Mouse (Mus musculus) adrenal gland, postnatal 36 days (tissue): ENCODE measurements around the gene Olfr125. TPM values are rescaled to one million over a fixed set of nuclear protein-coding genes. Genes with fewer than 3 reads are reported as not detected.

Source experiments
- DNase-seq, 2 experiments: peaks; one replicate each; pipeline ENCODE4 v3.0.0; 2021; ENCODE audit warnings: mixed read lengths in 1 of 2
- long read RNA-seq, 2 experiments: library from polyadenylated mRNA; stranded (forward); transcript quantifications; one replicate each; pipeline ENCODE4 v2.0.0; 2021; ENCODE audit warnings: borderline sequencing depth in 2 of 2
- total RNA-seq, 2 experiments: library from RNA; stranded (reverse); gene quantifications; 2 replicates each; pipeline ENCODE4 v1.2.3; 2021

Gene Olfr125
- not detected for total RNA-seq
- long read RNA-seq, experiment 1 = 0 reads
- long read RNA-seq, experiment 2 = 0 reads

- no peak for DNase-seq
These were observed at the start of gene Olfr125 for GRCm38 (mm10) chr17:37832649-37833048. Gene Olfr125 (plus strand): TSS chr17:37832949.

- DNase-seq = no peak
These were observed 39.5 kb upstream of the Olfr125 start, which contains the start of gene Olfr123 for GRCm38 (mm10) chr17:37793229-37793628. Gene Olfr123 (plus strand): TSS chr17:37793529.

DNA sequence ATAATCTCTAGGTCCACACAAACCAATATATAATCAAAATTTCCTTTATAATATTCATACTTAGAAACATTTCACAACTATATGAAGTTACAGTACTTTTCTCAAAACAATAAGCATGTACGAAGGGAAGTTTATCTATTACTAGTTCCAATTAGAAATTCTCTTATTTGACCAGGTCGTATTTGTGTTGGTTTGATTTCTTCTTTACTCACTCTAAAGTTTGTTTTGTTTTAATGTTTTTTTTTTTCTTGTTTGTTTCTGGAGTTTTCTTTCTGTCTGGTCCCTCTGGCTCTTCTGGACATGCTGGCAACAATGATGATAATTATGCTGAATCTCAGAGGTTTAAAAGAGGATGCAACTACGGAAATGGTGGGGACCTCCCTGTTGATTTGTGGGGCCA is 33.2 kb upstream of the Olfr125 start, which contains the start of gene Olfr124:
Gene Olfr124, plus strand, starts transcription at position 301 of the 400 bp plus-strand sequence.
- DNase-seq = no peak

DNA sequence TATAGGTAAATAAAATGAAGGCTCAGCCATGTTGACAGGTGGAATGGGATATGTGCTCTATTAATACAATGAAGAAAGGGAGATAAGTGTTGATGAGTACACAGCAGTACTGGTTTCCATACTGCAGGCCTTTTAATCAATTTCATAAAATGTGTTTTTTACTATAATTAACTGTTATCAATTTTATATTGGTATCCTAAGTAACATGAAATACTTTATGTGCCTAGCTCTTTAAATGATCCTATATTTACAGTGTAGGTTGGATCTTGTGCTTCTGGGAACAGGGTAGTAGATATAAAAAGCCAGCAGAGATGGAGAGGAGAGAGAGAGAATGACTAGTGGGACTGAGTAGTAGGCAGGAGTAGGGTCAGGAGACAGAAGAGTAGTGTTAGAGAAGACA is 14.4 kb downstream of the Olfr125 start, which contains the start of gene Olfr126:
Gene Olfr126, plus strand, starts transcription at position 301 of the 400 bp plus-strand sequence.
- DNase-seq = no peak

DNA sequence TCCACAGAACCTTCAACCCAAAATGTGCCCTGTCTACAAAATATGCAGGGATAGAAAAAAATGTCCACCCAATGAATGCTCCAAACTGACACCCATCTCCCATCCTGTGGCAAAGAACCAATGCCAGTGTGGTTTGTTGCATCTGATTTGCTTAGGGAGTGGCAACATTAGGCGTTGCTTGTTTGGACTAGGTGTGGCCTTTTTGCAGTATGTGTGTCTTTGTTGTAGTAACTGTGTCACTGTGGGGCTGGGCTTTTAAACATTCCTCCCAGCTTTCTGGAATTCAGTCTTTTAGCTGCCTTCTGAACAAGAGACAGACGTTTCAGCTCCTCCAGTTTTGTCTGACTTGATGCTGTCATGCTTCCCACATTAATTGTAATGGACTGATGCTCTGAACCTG is 31.2 kb downstream of the Olfr125 start:
- no peak for DNase-seq

DNA sequence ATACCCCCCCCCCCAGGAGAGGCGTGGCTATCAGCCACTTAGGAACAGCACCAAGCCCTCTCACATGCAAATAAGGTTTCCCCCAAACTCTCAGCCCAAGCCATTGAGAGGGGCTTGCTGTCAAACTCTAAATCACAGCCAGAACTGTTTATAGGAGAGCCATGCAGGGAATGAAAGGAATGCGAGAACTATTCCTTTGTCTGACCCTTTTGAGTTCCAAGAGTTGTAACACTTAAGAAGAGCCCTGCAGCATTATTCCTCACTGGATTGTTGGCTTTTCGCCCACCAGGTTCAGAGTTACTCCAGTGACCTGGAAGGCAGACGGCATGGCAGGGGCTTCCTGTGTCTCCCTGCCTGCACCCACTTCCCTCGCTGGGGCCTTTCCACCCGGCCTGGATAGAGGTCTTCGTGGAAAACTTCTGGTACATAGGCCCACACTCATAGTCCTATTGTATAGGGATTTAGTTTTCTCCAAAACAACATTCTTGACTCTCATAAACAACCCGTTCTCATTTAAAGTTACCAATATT is 37.0 kb downstream of the Olfr125 start:
- no peak for DNase-seq

DNA sequence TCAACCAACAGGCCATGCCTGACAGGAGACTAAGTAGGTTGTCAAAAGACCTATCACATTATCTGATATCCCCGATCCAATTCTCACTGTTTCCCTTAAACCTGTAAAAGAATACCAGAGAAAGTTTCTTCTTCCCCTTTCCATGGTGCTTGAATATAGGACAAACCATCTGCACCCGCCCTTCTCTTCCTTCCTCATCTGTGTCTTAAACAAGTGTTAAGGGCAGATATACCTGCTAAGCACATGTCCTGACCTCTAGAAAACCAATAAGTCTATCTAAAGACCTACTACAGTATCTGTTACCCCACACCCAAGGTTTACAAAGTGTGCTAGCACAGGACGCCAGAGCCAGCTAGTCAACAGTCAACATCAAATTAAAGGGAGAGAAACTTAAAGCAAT is 41.1 kb downstream of the Olfr125 start:
- no peak for DNase-seq

Other genes with a start within 250 kb of the Olfr125 start
- not detected for gene Olfr114, start 240.2 kb upstream of the Olfr125 start, total RNA-seq
- not detected for gene Olfr115, start 205.8 kb upstream of the Olfr125 start, total RNA-seq
- not detected for gene Olfr116, start 205.8 kb upstream of the Olfr125 start, total RNA-seq
- not detected for gene Olfr117, start 169.2 kb upstream of the Olfr125 start, total RNA-seq
- not detected for gene Olfr118, start 166.0 kb upstream of the Olfr125 start, total RNA-seq
- not detected for gene Olfr119, start 136.4 kb upstream of the Olfr125 start, total RNA-seq
- not detected for gene Olfr120, start 111.1 kb upstream of the Olfr125 start, total RNA-seq
- not detected for gene Olfr121, start 84.1 kb upstream of the Olfr125 start, total RNA-seq
- gene Olfr122, start 64.3 kb upstream of the Olfr125 start, total RNA-seq = not detected
- not detected for gene Olfr123, start 39.4 kb upstream of the Olfr125 start, total RNA-seq
- gene Olfr124, start 33.1 kb upstream of the Olfr125 start, total RNA-seq = not detected
- not detected for gene Olfr126, start 14.5 kb downstream of the Olfr125 start, total RNA-seq
- gene Olfr127, start 67.5 kb downstream of the Olfr125 start, total RNA-seq = not detected
- not detected for gene Olfr128, start 87.6 kb downstream of the Olfr125 start, total RNA-seq
- not detected for gene Olfr761, start 120.1 kb downstream of the Olfr125 start, total RNA-seq
- not detected for gene Olfr129, start 227.1 kb downstream of the Olfr125 start, total RNA-seq
- gene Olfr130, start 231.0 kb downstream of the Olfr125 start, total RNA-seq = not detected